Mouse (Mus musculus): Measurements from ENCODE around the gene Sco1. TPM values are rescaled to one million over a fixed set of nuclear protein-coding genes. Genes with fewer than 3 reads are reported as not detected.
"Not testable (repeated sequence)": the region's sequence is repeated elsewhere in the genome, so short reads cannot be mapped to it uniquely, and the experiment has no call there.

Sco1 gene
- polyA plus RNA-seq, 1 experiment from 2014 or later: 14.7 TPM

- Histone ChIP-seq H3K27me3 (0 out of 2 replicates have a peak, but pooled peaks cover 5% of the 10 kb centered on the region), H3K36me3 (no peaks in the 10 kb centered on the region), H3K27ac (replicated peaks) (no peak overlapping the region), H3K4me2 (replicated peaks) (no peak overlapping the region), H3K4me3 (no peak overlapping the region), H3K4me1 (0 out of 2 replicates have a peak, but pooled peaks cover 3% of the 10 kb centered on the region), H3K9me3 (no peaks in the 10 kb centered on the region), H3K9ac (replicated peaks) (no peak overlapping the region)
- no peak for ATAC-seq (replicated peaks)
- 94% methylated on average over 6 of the region's 6 CpGs for WGBS
Measured at GRCm38 (mm10) chr11:67078888-67079287, 26.4 kb downstream of the Sco1 start.

- peaks cover 13% of the 10 kb centered on the region; the same call in 1 of the 2 replicates for H3K27me3 ChIP-seq
- no peaks in the 10 kb centered on the region for H3K9me3 ChIP-seq
- WGBS: 53% methylated on average over 11 of the region's 11 CpGs
- 0 out of 2 replicates have a peak, but pooled peaks cover 3% of the 10 kb centered on the region for H3K4me1 ChIP-seq
- no peak overlapping the region for H3K9ac ChIP-seq (replicated peaks)
- no peak overlapping the region for H3K4me2 ChIP-seq (replicated peaks)
- no peak overlapping the region for H3K4me3 ChIP-seq
- H3K27ac ChIP-seq (replicated peaks): no peak overlapping the region
- ATAC-seq (replicated peaks): no peak
- no peaks in the 10 kb centered on the region for H3K36me3 ChIP-seq
Measured at GRCm38 (mm10) chr11:67079740-67080139, 27.3 kb downstream of the Sco1 start.

- WGBS: 2% methylated on average over 3 of the region's 3 CpGs
- H3K4me3 ChIP-seq: no peak overlapping the region
- H3K4me1 ChIP-seq: 0 out of 2 replicates have a peak, but pooled peaks cover 3% of the 10 kb centered on the region
- H3K9me3 ChIP-seq: no peaks in the 10 kb centered on the region
- no peak overlapping the region for H3K9ac ChIP-seq (replicated peaks)
- H3K36me3 ChIP-seq: no peaks in the 10 kb centered on the region
- no peak overlapping the region for H3K27ac ChIP-seq (replicated peaks)
- ATAC-seq (replicated peaks): no peak; the same call in 1 of the 2 replicates
- peaks cover 17% of the 10 kb centered on the region; the same call in 1 of the 2 replicates for H3K27me3 ChIP-seq
- no peak overlapping the region for H3K4me2 ChIP-seq (replicated peaks)
Measured at GRCm38 (mm10) chr11:67080168-67080567, 27.7 kb downstream of the Sco1 start.

- WGBS: 6% methylated on average over 11 of the region's 11 CpGs
- 0 out of 2 replicates have a peak, but pooled peaks cover 3% of the 10 kb centered on the region for H3K4me1 ChIP-seq
- H3K4me2 ChIP-seq (replicated peaks): no peak overlapping the region
- no peaks in the 10 kb centered on the region for H3K9me3 ChIP-seq
- H3K9ac ChIP-seq (replicated peaks): no peak overlapping the region
- peaks cover 18% of the 10 kb centered on the region; the same call in 1 of the 2 replicates for H3K27me3 ChIP-seq
- no peak overlapping the region for H3K4me3 ChIP-seq
- no peak overlapping the region for H3K27ac ChIP-seq (replicated peaks)
- ATAC-seq (replicated peaks): peak; percentile 40; the same call in 1 of the 2 replicates
- no peaks in the 10 kb centered on the region for H3K36me3 ChIP-seq
Measured at GRCm38 (mm10) chr11:67081125-67081649, 28.7 kb downstream of the Sco1 start.

GRCm38 (mm10) chr11:67082188-67082587, 29.7 kb downstream of the Sco1 start:
- Histone ChIP-seq H3K4me1 (0 out of 2 replicates have a peak, but pooled peaks cover 3% of the 10 kb centered on the region), H3K27ac (replicated peaks) (no peak overlapping the region), H3K4me3 (no peak overlapping the region), H3K9me3 (no peaks in the 10 kb centered on the region), H3K9ac (replicated peaks) (no peak overlapping the region), H3K4me2 (replicated peaks) (no peak overlapping the region), H3K36me3 (no peaks in the 10 kb centered on the region), H3K27me3 (peaks cover 18% of the 10 kb centered on the region; the same call in 1 of the 2 replicates)
- ATAC-seq (replicated peaks): no peak
- 92% methylated on average over 7 of the region's 7 CpGs for WGBS

- no peak overlapping the region for H3K4me3 ChIP-seq
- 83% methylated on average over 13 of the region's 13 CpGs for WGBS
- H3K9ac ChIP-seq (replicated peaks): no peak overlapping the region
- no peak for ATAC-seq (replicated peaks)
- H3K9me3 ChIP-seq: no peaks in the 10 kb centered on the region
- peaks cover 18% of the 10 kb centered on the region; the same call in 1 of the 2 replicates for H3K27me3 ChIP-seq
- no peak overlapping the region for H3K4me2 ChIP-seq (replicated peaks)
- H3K36me3 ChIP-seq: no peaks in the 10 kb centered on the region
- H3K27ac ChIP-seq (replicated peaks): no peak overlapping the region
- no peaks in the 10 kb centered on the region for H3K4me1 ChIP-seq
Measured at GRCm38 (mm10) chr11:67082793-67083192, 30.3 kb downstream of the Sco1 start.

- no peaks in the 10 kb centered on the region for H3K36me3 ChIP-seq
Measured at GRCm38 (mm10) chr11:67083239-67083638, 30.8 kb downstream of the Sco1 start.

GRCm38 (mm10) chr11:67083712-67084340, 31.4 kb downstream of the Sco1 start:
- no peak overlapping the region for H3K9ac ChIP-seq (replicated peaks)
- no peaks in the 10 kb centered on the region for H3K9me3 ChIP-seq
- H3K4me1 ChIP-seq: no peaks in the 10 kb centered on the region
- no peak overlapping the region for H3K4me3 ChIP-seq
- no peak overlapping the region for H3K4me2 ChIP-seq (replicated peaks)
- no peak for ATAC-seq (replicated peaks)
- no peak overlapping the region for H3K27ac ChIP-seq (replicated peaks)
- H3K36me3 ChIP-seq: no peaks in the 10 kb centered on the region
- WGBS: 37% methylated on average over 32 of the region's 32 CpGs
- H3K27me3 ChIP-seq: peaks cover 18% of the 10 kb centered on the region; the same call in 1 of the 2 replicates

More at GRCm38 (mm10) chr11:67083239-67083638, 30.8 kb downstream of the Sco1 start:
- H3K9ac ChIP-seq (replicated peaks): no peak overlapping the region
- H3K9me3 ChIP-seq: no peaks in the 10 kb centered on the region
- H3K4me1 ChIP-seq: no peaks in the 10 kb centered on the region
- no peak overlapping the region for H3K27ac ChIP-seq (replicated peaks)
- no peak for ATAC-seq (replicated peaks)
- 53% methylated on average over 6 of the region's 6 CpGs for WGBS
- no peak overlapping the region for H3K4me2 ChIP-seq (replicated peaks)
- peaks cover 18% of the 10 kb centered on the region; the same call in 1 of the 2 replicates for H3K27me3 ChIP-seq
- no peak overlapping the region for H3K4me3 ChIP-seq

GRCm38 (mm10) chr11:67085489-67085888, 33.0 kb downstream of the Sco1 start:
- Histone ChIP-seq H3K9me3 (no peaks in the 10 kb centered on the region), H3K4me3 (no peak overlapping the region), H3K27ac (replicated peaks) (no peak overlapping the region), H3K4me2 (replicated peaks) (no peak overlapping the region), H3K9ac (replicated peaks) (no peak overlapping the region), H3K27me3 (peaks cover 18% of the 10 kb centered on the region; the same call in 1 of the 2 replicates), H3K4me1 (no peaks in the 10 kb centered on the region), H3K36me3 (no peaks in the 10 kb centered on the region)
- 2% methylated on average over 6 of the region's 6 CpGs for WGBS
- no peak; the same call in 1 of the 2 replicates for ATAC-seq (replicated peaks)

- no peak for ATAC-seq (replicated peaks)
- no peak overlapping the region for H3K9ac ChIP-seq (replicated peaks)
- H3K27me3 ChIP-seq: peaks cover 18% of the 10 kb centered on the region; the same call in 1 of the 2 replicates
- no peak overlapping the region for H3K4me3 ChIP-seq
- H3K9me3 ChIP-seq: no peaks in the 10 kb centered on the region
- H3K4me2 ChIP-seq (replicated peaks): no peak overlapping the region
- H3K27ac ChIP-seq (replicated peaks): no peak overlapping the region
- 61% methylated on average over 9 of the region's 9 CpGs for WGBS
- H3K36me3 ChIP-seq: no peaks in the 10 kb centered on the region
- H3K4me1 ChIP-seq: no peaks in the 10 kb centered on the region
Measured at GRCm38 (mm10) chr11:67086467-67087164, 34.1 kb downstream of the Sco1 start.

GRCm38 (mm10) chr11:67087225-67087624, 34.8 kb downstream of the Sco1 start:
- Histone ChIP-seq H3K27ac (replicated peaks) (no peak overlapping the region), H3K4me3 (no peak overlapping the region), H3K9ac (replicated peaks) (no peak overlapping the region), H3K9me3 (no peaks in the 10 kb centered on the region), H3K4me1 (no peaks in the 10 kb centered on the region), H3K36me3 (no peaks in the 10 kb centered on the region), H3K4me2 (replicated peaks) (no peak overlapping the region), H3K27me3 (peaks cover 18% of the 10 kb centered on the region; the same call in 1 of the 2 replicates)
- no peak for ATAC-seq (replicated peaks)
- WGBS: 86% methylated on average over 12 of the region's 12 CpGs

GRCm38 (mm10) chr11:67092354-67092753, 39.9 kb downstream of the Sco1 start:
- H3K4me2 ChIP-seq (replicated peaks); H3K9me3 ChIP-seq; H3K4me3 ChIP-seq; ATAC-seq (replicated peaks); H3K27me3 ChIP-seq; H3K36me3 ChIP-seq; H3K9ac ChIP-seq (replicated peaks); H3K4me1 ChIP-seq; H3K27ac ChIP-seq (replicated peaks): not testable (repeated sequence)
- WGBS: 91% methylated on average over 12 of the region's 12 CpGs

Data from forebrain, embryonic 15.5 days (tissue).